Mouse (Mus musculus) left cerebral cortex, adult 18-20 months (tissue): ENCODE measurements around the gene Rpl23. TPM values are rescaled to one million over a fixed set of nuclear protein-coding genes. Genes with fewer than 3 reads are reported as not detected.

ENCODE experiments used
- DNase-seq, 2 experiments: peaks; one replicate each; pipeline ENCODE4 v3.0.0; 2021 to 2022; ENCODE audit warnings: low spot score in 2 of 2, mixed read lengths in 1 of 2
- total RNA-seq, 2 experiments: library from RNA; stranded (reverse); gene quantifications; 2 replicates each; pipeline ENCODE4 v1.2.3; 2021

The Rpl23 gene
- total RNA-seq, 2 experiments from 2014 or later = 351 to 356 TPM

GRCm38 (mm10) chr11:97815736-97816135 lies 33.5 kb upstream of the Rpl23 start:
- no peak for DNase-seq

GRCm38 (mm10) chr11:97813746-97814515 lies 31.7 kb upstream of the Rpl23 start:
- no peak for DNase-seq

GRCm38 (mm10) chr11:97813085-97813484 lies 30.8 kb upstream of the Rpl23 start:
- DNase-seq = no peak

- DNase-seq = no peak
Observed at GRCm38 (mm10) chr11:97812491-97812921, 30.3 kb upstream of the Rpl23 start.

- DNase-seq = no peak
Observed at GRCm38 (mm10) chr11:97811569-97812362, 29.5 kb upstream of the Rpl23 start.

GRCm38 (mm10) chr11:97810970-97811369 lies 28.7 kb upstream of the Rpl23 start:
- no peak for DNase-seq

- no peak for DNase-seq
Observed at GRCm38 (mm10) chr11:97810356-97810755, 28.1 kb upstream of the Rpl23 start.

- DNase-seq = no peak
Observed at GRCm38 (mm10) chr11:97809235-97810121, 27.2 kb upstream of the Rpl23 start.

- DNase-seq = no peak
Observed at GRCm38 (mm10) chr11:97808621-97809234, 26.5 kb upstream of the Rpl23 start.

- DNase-seq = no peak
Observed at GRCm38 (mm10) chr11:97808093-97808492, 25.9 kb upstream of the Rpl23 start.

GRCm38 (mm10) chr11:97807626-97808025 lies 25.4 kb upstream of the Rpl23 start:
- DNase-seq = no peak

GRCm38 (mm10) chr11:97806613-97806964 lies 24.4 kb upstream of the Rpl23 start:
- DNase-seq = no peak

GRCm38 (mm10) chr11:97805662-97806612 lies 23.7 kb upstream of the Rpl23 start:
- DNase-seq = no peak

GRCm38 (mm10) chr11:97804841-97805661 lies 22.8 kb upstream of the Rpl23 start:
- DNase-seq = no peak

GRCm38 (mm10) chr11:97803847-97804246 lies 21.6 kb upstream of the Rpl23 start:
- DNase-seq = no peak

GRCm38 (mm10) chr11:97802495-97802894 lies 20.3 kb upstream of the Rpl23 start:
- DNase-seq = no peak

- no peak for DNase-seq
Observed at GRCm38 (mm10) chr11:97802194-97802470, 19.9 kb upstream of the Rpl23 start.

- DNase-seq = peak in 1 of 2 experiments; percentile 64
Observed at GRCm38 (mm10) chr11:97801409-97802193, 19.4 kb upstream of the Rpl23 start.
